Mouse (Mus musculus) liver, embryonic 16.5 days (tissue): ENCODE results near the gene Kcnip1. TPM values are rescaled to one million over a fixed set of nuclear protein-coding genes. Genes with fewer than 3 reads are reported as not detected.

Experiments used
- ATAC-seq: fragments of 200-750 bp; cut with Nextera tagmentation; 2 replicates; pipeline ENCODE4 v1.8.0; 2017; ENCODE audit warnings: low read depth, mild to moderate bottlenecking, moderate number of reproducible peaks, moderate library complexity
- H3K27ac ChIP-seq: fragments of 300-500 bp; sonication (generic); 2 replicates; pipeline ENCODE4 v1.5.1; 2014; ENCODE audit warnings: mild to moderate bottlenecking, low read length
- H3K27me3 ChIP-seq: fragments of 300-500 bp; sonication (generic); 2 replicates; pipeline ENCODE4 v1.6.1; 2014; ENCODE audit warnings: low read depth, low read length, mixed read lengths; ENCODE audit not compliant: control insufficient read depth, insufficient read depth
- H3K36me3 ChIP-seq: fragments of 300-500 bp; sonication (generic); 2 replicates; pipeline ENCODE4 v1.6.1; 2014; ENCODE audit warnings: mild to moderate bottlenecking; ENCODE audit not compliant: control insufficient read depth, insufficient read depth
- H3K4me1 ChIP-seq: fragments of 300-500 bp; sonication (generic); 2 replicates; pipeline ENCODE4 v1.6.1; 2014; ENCODE audit warnings: low read depth, low read length, mixed read lengths; ENCODE audit not compliant: control insufficient read depth
- H3K4me2 ChIP-seq: fragments of 300-500 bp; sonication (generic); 2 replicates; pipeline ENCODE4 v1.6.1; 2014; ENCODE audit warnings: low read depth, low read length, mixed read lengths
- H3K4me3 ChIP-seq: fragments of 300-500 bp; sonication (generic); 2 replicates; pipeline ENCODE4 v1.5.1; 2014; ENCODE audit warnings: low read depth, mild to moderate bottlenecking, low read length
- H3K9ac ChIP-seq: fragments of 300-500 bp; sonication (generic); 2 replicates; pipeline ENCODE4 v1.6.1; 2014; ENCODE audit warnings: low read depth, low read length
- H3K9me3 ChIP-seq: fragments of 300-500 bp; sonication (generic); replicated peaks from 2 replicates; pipeline ENCODE4 v1.6.1; 2016; ENCODE audit warnings: low read length; ENCODE audit not compliant: control insufficient read depth
- WGBS: fragments of 180-500 bp; shearing (Covaris S2); extraction: QIAGEN DNeasy Blood & Tissue Kit; methylation state at CpG from one replicate; pipeline ENCODE4 v1.1.7; 2014; ENCODE audit not compliant: insufficient replicate concordance; 5-methylcytosine and 5-hydroxymethylcytosine counted together
- polyA plus RNA-seq: library from polyadenylated mRNA; unstranded; fragments of >200 nt; fragmentation: Nextera tagmentation; extraction: Ambion mirVana; gene quantifications from 2 replicates; pipeline ENCODE4 v1.2.1, GENCODE M21; 2015

The Kcnip1 gene
- polyA plus RNA-seq, 1 experiment from 2014 or later = 0.35 TPM

DNA sequence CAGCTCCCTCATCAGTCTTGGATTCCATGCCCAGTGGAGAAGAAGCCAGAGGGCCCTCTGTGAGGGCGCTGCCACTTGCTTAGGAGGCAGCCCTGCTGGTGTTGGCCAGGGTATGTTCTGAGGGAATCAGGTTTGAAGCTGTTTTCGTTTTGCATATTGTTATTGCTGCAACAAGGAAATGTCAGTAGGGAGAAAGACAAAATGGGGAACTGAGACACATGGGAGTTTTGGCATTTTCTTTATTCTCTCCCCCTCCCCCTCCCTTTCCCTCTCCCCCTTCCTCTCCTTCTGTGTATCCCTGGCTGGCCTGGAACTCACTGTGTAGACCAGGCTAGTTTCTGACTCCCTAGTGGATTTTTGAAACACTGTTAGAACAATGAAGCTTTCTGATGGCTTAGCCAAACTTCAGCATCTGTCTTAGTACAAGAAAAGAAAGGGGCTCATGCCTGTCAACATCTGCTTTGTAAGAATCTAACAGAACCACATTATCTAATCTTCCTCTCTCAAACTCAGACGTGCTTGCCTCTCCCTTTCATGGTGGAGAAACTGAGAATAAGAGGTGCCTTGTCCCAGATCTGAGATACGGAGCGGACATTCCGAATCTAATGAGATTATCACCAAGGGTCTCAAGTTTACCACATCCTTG, 19.2 kb upstream of the Kcnip1 start:
- ATAC-seq = no peak
- Histone ChIP-seq H3K9ac (no peak overlapping the region), H3K27me3 (no peaks in the 10 kb centered on the region), H3K9me3 (no peaks in the 10 kb centered on the region), H3K36me3 (no peaks in the 10 kb centered on the region), H3K4me3 (no peak overlapping the region), H3K4me2 (no peak overlapping the region), H3K27ac (no peak overlapping the region), H3K4me1 (no peaks in the 10 kb centered on the region; the same call in 1 of the 2 replicates)
- WGBS = 43% methylated on average over 6 of the region's 6 CpGs

DNA sequence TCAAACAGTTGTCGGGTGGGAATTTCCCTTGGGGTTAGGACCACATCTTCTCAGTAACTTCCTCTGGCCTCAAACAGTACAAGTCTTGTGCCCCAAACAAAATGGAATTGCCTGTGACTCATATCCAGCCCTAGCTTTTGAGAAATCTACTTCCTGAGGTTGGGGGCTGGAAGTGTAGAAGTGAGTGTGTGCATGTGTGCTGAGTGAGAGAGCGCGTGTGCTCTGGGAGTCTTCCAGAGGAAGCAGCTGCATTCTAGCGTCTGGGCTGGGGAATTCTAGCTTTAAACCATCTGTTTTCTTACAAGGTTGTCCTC, 17.9 kb upstream of the Kcnip1 start:
- Histone ChIP-seq H3K27me3 (no peaks in the 10 kb centered on the region), H3K4me3 (no peak overlapping the region), H3K27ac (no peak overlapping the region; the same call in 1 of the 2 replicates)

DNA sequence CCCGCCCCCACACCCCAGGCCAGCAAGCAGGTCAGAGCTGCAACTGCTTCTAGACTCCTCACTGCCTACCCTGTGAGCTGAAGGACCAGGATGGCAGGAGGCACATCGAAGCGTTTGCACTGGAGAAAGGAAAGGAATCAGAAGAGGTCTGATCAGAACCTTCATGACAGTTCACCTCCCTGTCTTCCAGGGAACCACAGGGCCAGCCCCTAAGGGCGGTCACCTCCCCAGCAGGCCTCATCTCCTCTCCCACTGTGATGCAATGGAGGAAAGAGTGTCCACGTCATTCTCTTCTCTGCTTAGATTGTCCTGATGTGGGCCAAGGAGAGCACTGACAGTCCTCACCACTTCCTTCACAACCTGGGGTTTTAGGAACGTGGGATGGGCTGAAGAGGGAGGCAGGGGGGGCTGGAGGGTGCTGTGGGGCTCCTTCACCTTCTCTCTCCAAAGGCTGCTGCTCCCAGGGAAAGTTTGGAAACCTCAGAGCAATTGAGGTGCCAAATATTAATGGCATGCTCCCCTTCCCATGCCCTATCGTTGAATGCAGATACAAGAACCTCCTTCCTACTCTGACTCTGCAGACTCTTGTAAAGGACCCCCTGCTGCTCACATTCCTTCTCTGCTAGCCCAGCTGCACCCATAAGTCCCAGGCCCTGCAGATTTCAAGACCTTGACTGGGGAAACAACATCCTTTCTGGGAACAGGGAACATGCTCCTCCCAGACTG, 17.3 kb upstream of the Kcnip1 start:
- Histone ChIP-seq H3K9me3 (no peaks in the 10 kb centered on the region), H3K4me1 (no peaks in the 10 kb centered on the region; the same call in 1 of the 2 replicates), H3K36me3 (no peaks in the 10 kb centered on the region), H3K27ac (peak overlapping the region; percentile 6; the same call in 1 of the 2 replicates), H3K9ac (no peak overlapping the region), H3K4me3 (no peak overlapping the region), H3K4me2 (no peak overlapping the region), H3K27me3 (no peaks in the 10 kb centered on the region)
- 46% methylated on average over 7 of the region's 7 CpGs for WGBS
- peak; percentile 11; the same call in 1 of the 2 replicates for ATAC-seq

More for the DNA sequence above, 17.9 kb upstream of the Kcnip1 start:
- no peaks in the 10 kb centered on the region; the same call in 1 of the 2 replicates for H3K4me1 ChIP-seq
- no peaks in the 10 kb centered on the region for H3K9me3 ChIP-seq
- H3K9ac ChIP-seq = no peak overlapping the region
- ATAC-seq = peak; percentile 24; the same call in 1 of the 2 replicates
- WGBS = 42% methylated on average over 4 of the region's 4 CpGs
- H3K4me2 ChIP-seq = no peak overlapping the region
- no peaks in the 10 kb centered on the region for H3K36me3 ChIP-seq

DNA sequence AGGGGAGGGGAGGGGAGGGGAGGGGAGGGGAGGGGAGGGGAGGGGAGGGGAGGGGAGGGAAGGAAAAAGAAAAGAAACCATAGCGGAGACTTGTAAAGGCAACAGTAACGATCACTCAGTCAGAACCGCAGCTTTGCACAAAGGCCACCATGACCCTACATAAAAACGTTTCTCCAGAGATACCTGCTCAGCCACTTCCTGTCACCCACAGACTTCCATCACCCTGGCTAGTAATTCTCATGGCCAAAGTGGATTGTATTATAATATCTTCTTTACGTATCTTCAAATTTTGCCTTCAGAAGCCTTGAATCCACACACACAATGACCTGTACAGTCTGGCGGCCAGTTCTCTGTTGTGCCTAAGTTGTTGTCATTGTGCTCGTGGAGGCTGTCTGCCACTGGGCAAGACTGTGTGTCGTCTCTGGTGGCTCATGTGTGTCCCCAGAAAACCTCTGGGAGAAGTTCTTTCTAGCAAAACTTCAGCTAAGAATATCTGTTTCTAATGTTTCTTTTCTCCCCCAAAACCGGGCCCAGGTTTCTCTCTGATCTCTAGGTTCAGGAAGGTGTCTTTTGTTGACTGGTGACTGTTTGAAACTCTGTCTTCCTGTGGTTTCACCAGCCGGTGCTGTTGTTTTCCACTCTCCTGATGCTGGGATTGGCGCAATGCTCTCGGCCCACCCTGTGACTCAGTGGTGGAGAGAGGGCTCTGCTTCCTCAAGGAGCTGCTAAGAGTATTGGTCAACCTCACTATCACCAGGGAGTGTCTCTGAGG, 16.6 kb upstream of the Kcnip1 start:
- no peaks in the 10 kb centered on the region for H3K36me3 ChIP-seq
- no peak overlapping the region for H3K9ac ChIP-seq
- no peak for ATAC-seq
- H3K4me3 ChIP-seq = no peak overlapping the region
- no peaks in the 10 kb centered on the region; the same call in 1 of the 2 replicates for H3K4me1 ChIP-seq
- H3K9me3 ChIP-seq = no peaks in the 10 kb centered on the region
- no peak overlapping the region for H3K4me2 ChIP-seq
- H3K27me3 ChIP-seq = no peaks in the 10 kb centered on the region
- H3K27ac ChIP-seq = 0 out of 2 replicates have a peak overlapping the region, but pooled peaks have one; percentile 35
- 42% methylated on average over 12 of the region's 12 CpGs for WGBS

DNA sequence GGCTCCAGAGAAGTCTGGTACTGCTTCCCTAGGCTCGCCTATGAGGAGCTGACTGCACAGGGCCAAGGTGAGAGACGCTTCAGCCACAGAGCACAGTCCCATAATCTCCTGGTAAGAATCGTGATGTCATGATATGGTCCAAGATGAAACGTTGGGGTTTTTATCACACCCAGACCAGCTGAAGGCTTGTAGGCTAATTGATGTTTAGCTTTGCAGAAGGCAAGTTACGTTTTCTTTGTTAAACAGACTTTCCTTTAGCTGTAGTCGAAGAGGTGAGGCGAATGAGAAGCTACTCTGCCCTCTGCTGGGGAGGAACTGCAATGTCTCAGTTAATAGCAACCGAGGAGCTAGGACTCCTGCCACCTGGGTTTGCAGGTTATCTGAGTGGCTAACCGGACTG, 15.8 kb upstream of the Kcnip1 start:
- peak overlapping the region; percentile 63; the same call in 1 of the 2 replicates for H3K27ac ChIP-seq

DNA sequence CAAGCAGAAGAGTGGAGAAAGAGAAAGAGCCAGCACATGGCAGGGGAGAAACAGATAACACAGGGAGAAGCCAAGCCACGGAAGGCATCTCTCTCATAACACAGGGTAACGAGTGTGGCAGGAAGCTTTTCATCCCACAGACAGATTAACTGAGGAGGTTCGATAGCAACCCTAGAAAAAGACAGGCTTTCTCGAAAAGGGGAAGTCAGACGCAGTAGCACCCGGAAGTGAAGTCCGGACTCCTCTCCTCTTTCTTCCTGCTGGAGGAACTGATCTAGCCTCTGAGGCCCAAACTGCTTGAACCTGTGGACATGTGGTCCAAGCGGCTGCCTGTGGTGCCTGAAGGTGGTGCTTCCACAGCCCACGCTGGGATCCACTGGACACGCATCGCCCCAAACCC, 15.3 kb upstream of the Kcnip1 start:
- Histone ChIP-seq H3K4me1 (no peaks in the 10 kb centered on the region; the same call in 1 of the 2 replicates), H3K36me3 (no peaks in the 10 kb centered on the region), H3K9ac (peak overlapping the region; percentile 33), H3K27me3 (no peaks in the 10 kb centered on the region), H3K9me3 (no peaks in the 10 kb centered on the region), H3K4me3 (peak overlapping the region; percentile 35), H3K27ac (peak overlapping the region; percentile 63; the same call in 1 of the 2 replicates), H3K4me2 (peak overlapping the region; percentile 49)
- WGBS = 16% methylated on average over 11 of the region's 11 CpGs
- peak; percentile 22; the same call in 1 of the 2 replicates for ATAC-seq

More for the DNA sequence above, 15.8 kb upstream of the Kcnip1 start:
- H3K4me3 ChIP-seq = peak overlapping the region; percentile 35
- 6% methylated on average over 9 of the region's 9 CpGs for WGBS
- no peaks in the 10 kb centered on the region for H3K36me3 ChIP-seq
- H3K4me2 ChIP-seq = peak overlapping the region; percentile 49
- H3K9ac ChIP-seq = peak overlapping the region; percentile 33
- H3K4me1 ChIP-seq = no peaks in the 10 kb centered on the region; the same call in 1 of the 2 replicates
- H3K9me3 ChIP-seq = no peaks in the 10 kb centered on the region
- no peaks in the 10 kb centered on the region for H3K27me3 ChIP-seq
- peak; percentile 26; the same call in 1 of the 2 replicates for ATAC-seq

DNA sequence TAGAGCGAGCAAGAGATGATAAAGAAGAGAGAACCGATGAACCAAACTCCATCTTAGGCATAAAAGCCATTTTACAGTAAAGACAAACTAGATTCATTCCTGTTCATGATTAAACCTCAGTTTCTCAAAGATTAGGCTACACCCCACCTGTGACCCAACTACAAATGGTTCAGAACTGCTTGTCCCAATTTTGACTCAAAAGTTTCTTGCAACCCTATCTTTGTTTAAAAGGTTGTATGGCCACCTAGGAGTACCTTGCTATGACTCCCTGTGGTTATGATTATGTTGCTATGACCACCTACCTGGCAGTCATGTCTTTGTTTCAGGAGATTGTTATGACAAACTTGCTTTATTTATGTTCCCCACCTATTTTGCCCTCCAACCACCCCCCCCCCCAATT, 14.7 kb upstream of the Kcnip1 start:
- Histone ChIP-seq H3K9ac (no peak overlapping the region), H3K4me3 (no peak overlapping the region), H3K4me1 (no peaks in the 10 kb centered on the region; the same call in 1 of the 2 replicates), H3K36me3 (no peaks in the 10 kb centered on the region), H3K9me3 (no peaks in the 10 kb centered on the region), H3K27ac (no peak overlapping the region), H3K27me3 (no peaks in the 10 kb centered on the region), H3K4me2 (no peak overlapping the region; the same call in 1 of the 2 replicates)
- no peak for ATAC-seq
- 35% methylated on average over 2 of the region's 2 CpGs for WGBS

DNA sequence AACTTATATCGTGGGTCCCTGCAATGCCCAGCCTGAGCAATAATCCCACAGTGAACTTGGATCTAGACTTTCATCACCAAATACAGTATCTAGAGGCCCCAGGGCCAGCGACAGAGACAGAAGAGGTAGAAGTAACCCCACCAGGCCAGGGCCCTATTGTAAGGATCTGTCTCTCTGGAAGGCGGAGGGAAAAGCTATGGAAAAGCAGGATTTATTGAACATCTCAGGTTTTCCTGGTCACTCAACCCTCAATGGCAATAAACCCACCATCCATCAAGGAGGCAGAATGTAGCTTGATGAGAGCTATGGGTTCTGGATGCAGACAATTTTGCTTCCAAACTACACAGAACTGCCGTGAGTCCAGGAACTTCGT, 9.6 kb upstream of the Kcnip1 start:
- Histone ChIP-seq H3K9ac (no peak overlapping the region), H3K27me3 (no peaks in the 10 kb centered on the region), H3K9me3 (no peaks in the 10 kb centered on the region), H3K27ac (no peak overlapping the region), H3K4me2 (no peak overlapping the region), H3K36me3 (no peaks in the 10 kb centered on the region), H3K4me3 (no peak overlapping the region), H3K4me1 (no peaks in the 10 kb centered on the region)
- no peak for ATAC-seq
- 47% methylated on average over 5 of the region's 5 CpGs for WGBS
